Mouse (Mus musculus) adrenal gland, adult (tissue): ENCODE measurements at regions not wholly inside any gene's neighbourhood (a gene's known extent, or its start where the extent isn't known, plus 50 kb on each side); places are given as distances from the start of the nearest gene placed in this dataset.

Source experiments
- DNase-seq, 2 experiments: peaks; one replicate each; pipeline ENCODE4 v3.0.0; 2022 to 2023; ENCODE audit warnings: low spot score in 1 of 2; ENCODE audit not compliant: inconsistent age in 2 of 2

- DNase-seq = no peak
These were observed 148.9 kb downstream of the Bcl11a start for GRCm38 (mm10) chr11:24226755-24227154.

DNA sequence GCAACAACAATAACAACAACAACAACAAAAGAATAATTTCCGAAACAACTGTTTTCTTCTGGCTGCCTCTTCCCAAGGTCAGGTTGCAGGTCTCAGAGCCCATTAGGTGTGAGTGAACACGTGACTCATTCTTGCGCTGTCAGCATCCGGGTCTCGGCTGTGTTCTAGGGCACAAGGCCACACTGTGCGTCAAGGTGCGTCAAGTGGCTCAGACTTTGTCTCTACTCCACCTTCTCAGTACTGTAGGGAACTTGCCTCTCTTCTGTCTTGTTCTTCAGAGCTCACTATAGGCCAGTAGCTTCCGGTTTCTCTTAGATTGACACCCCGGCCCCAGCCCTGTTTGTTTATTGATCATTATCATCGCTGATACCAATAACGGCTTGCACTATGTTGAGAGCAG, 155.5 kb downstream of the Bcl11a start:
- no peak for DNase-seq

DNA sequence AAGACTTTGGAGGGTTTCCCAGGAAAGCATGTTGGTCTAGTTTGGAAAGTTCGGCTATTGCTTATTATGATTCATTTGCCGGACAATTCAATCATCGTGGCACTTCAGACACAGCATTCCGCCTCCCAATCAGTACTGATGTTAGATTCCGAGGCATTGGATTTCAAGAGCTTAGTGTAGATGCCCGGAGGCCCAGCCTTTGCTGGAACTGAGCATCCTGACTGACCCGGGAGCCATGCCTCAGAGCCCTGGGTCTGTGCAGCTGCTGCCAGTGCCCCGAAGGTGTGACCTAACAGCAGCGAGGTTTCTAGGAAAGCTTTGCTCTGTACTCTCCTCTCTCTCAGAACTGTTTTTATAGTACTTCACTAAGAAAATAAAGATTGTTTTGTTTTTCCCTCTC, 156.0 kb downstream of the Bcl11a start:
- DNase-seq = no peak

DNA sequence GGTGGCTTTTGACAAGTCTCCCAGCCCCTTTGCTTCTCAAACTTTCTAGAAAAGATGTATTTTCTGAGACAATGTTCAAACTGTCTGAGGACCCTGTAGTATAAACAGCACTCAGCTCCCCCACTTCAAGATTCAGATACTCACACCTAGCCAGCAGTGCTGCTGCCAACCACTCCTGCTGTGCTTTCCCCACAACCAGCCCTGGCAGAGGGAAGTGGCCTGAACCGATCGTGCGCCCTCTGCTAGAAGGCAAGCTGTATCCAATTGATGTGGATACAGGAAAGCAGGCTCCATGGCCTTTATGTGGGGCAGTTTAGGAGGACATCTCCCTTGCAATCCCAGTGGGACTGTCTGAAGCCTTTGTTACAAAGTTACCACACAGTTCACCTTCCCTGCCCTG, 156.6 kb downstream of the Bcl11a start:
- no peak for DNase-seq

DNA sequence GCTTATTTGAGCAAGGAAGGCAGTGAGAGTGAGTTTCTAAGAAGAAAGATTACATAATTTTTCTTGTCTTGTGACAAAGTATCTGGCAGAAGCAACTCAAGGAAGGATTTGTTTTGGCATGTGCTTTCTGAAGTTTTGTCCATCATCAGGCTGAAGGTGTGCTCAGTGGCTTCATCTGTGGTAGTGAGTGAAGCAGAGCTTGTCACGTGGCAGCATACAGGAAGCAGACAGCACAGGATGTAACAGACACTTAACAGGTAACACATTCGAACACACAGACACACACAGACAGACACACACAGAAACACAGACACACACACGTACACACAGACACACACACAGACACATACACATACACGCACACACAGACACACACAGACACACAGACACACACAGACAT, 157.5 kb downstream of the Bcl11a start:
- DNase-seq = no peak

DNA sequence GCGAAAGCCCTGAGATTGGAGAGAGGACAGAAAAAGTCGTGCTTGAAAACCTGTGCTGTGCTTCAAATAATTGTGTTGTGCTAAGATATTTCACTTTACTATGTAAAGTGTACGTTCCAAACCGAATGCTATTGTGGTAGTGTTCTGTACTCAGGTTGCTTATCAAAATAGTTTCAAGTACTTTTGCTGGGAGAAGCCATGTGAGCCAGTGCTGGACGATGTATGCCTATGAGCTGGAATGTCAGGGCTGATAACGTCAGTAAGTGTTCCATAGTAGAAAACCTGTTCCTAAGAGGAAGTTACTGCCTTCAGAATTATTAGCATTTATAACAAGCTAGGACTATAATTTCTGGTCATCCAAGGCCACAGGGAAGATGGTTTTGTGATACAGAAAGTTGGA, 161.8 kb downstream of the Bcl11a start:
- no peak for DNase-seq

DNA sequence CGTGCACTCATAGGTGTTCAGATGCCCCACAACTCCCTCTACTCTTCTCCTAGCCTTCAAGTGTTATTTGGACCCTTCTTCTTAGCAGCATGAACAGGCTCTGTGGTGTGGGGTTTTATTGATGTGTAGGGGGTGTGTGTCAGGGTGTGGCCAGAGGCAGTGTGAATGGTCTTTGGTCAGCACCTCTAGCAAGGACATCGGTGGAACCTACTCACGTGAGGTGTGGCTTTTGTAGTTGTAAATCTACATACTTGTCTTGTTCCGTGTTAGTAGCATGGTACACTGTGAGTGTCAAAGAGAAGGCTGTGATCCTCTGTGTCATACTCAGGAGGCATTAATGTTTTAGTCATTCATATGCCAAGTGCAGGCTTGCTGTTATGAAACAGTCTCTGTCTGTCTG, 164.2 kb downstream of the Bcl11a start:
- DNase-seq = no peak

- no peak for DNase-seq
These were observed 165.0 kb downstream of the Bcl11a start for GRCm38 (mm10) chr11:24242888-24243287.

DNA sequence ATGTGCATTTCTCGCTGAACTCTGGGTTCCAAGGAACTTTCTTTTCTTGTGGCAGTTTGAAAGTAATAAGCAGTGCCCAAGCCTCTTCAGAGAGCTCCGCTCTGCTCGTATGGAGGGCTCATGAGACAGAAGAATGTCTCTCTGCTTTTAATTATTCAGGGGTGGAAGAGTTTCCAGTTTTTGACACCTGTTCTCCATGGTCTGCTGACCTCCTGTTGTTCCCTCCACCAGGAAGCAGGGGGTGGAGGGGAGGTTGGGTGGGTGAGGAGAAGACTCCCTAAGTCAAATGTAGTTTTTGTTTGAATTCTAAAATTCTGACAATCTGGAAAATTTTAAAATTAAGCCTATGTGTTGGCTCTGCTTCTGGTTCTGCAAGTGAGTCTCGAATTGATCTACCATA, 167.5 kb downstream of the Bcl11a start:
- no peak for DNase-seq

DNA sequence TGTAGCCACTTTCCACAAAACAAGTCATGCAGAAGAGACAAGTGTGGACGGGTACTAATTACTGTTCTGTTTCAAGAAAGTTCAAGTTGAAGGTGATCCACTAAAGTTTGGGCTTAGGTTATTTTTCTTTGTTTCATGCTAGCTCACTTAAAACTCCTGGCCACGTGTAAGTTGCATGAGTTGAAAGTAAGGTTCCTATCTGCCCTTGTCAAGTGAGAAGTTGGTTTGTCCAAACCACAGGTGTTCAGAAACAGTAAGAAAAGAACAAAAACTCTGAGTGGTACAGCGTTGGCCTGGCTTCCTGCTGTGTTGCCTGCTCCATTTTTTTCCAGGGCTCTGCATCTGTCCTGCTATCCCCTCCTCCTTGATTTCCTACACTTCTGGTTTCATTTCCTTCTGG, 168.5 kb downstream of the Bcl11a start:
- no peak for DNase-seq

DNA sequence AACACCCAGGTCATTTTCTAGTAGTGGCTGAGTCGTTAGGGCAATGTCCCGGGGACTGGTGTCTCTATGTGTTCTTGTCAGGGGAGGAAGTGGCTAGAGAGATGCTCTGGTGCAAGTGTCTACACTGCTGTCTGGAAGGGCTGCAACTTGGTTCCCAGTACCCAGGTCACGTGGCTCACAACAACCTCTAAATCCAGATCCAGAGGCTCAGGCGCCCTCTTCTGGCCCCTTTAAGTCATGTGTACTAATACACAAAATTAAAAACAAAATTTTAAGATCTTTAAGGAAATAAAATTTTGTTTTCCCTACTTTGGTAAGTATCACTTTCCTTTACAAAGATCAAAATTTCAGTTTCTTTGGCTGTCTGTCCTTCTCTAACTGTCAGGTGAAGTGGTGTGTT, 169.4 kb downstream of the Bcl11a start:
- DNase-seq = no peak

- DNase-seq = no peak
These were observed 173.7 kb downstream of the Bcl11a start for GRCm38 (mm10) chr11:24251516-24251915.

DNA sequence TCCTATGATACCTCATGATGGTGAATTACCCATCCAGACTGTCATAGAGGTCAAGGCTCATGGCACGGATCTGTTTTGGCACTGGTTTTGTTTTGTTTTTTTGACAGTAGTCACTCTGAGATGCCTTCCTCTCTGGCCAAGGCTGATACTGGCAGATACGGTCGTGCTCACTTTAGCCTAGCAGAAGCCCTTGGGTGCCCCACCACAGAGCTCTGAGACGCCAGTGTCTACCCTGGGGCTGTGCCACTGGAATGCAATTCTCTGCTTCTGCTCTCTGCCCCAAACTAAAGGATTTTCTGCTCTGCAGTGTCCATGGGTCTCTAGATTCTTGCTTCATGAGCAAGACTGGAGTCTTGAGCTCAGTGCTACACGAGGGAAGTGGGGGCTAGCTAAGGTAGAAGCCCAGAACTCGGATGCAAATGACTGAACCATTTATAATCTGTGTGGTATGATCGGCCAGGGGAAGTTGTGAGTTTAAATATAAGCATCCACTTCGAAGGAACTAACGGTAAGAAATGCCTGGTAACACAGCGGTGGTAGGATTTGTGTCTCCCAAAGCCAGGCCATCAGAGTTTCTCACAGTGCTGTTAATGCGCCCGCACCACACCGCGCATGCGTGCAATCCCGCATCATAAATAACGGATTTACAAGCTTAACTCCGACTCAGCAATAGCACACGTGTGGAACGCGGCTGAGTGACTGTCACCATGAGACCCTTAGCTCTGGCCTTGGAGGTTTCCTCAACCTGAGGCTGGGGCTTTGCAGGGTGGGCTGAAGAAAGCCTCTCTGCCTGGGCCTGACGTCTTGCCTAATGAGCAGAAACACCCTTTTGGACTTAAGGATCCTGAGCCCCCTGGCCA, 177.6 kb downstream of the Bcl11a start:
- no peak for DNase-seq

DNA sequence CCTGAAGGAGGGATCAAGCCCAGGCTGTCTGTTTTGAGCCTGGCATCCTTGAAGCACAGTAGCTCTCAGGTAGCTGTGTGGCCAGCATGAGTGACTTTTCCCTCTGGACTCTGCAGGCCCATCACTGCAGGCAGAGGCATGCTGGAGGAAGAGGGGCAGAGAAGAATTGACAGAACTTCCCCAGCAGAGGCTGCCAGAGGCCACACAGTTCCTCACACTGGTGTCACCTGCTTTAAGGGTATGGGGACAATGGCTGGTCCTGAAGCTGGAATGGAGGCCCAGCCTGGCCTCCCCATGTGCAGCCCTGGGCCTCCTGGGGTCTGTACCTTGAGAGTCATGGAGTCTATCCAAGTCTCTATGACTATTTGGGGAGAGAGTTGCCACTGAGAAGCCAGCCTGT, 179.9 kb downstream of the Bcl11a start:
- DNase-seq = no peak

- DNase-seq = no peak
These were observed 180.5 kb downstream of the Bcl11a start for GRCm38 (mm10) chr11:24258340-24258739.

- no peak for DNase-seq
These were observed 181.8 kb downstream of the Bcl11a start for GRCm38 (mm10) chr11:24259668-24260067.

GRCm38 (mm10) chr11:24269046-24269445, 191.2 kb downstream of the Bcl11a start:
- DNase-seq = no peak

DNA sequence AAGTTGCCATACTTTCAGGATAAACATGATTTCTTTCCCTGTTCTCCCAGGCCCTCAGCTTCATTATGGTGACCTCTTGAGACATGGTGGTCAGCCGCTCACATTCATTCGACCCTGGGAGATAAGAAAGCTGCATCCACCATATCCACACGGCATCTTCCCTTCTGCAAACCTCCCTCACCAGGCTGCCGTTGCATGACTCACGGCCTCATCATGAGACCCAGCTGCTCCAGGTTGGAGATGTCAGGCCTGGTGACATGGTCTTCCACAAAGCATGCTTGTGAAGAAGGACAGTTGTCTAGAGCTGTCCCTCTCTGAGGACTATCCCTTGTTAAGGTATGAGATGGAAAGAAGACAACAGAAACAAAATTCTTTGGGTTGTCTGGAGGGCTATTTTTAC, 203.8 kb downstream of the Bcl11a start:
- DNase-seq = no peak

GRCm38 (mm10) chr11:24282556-24282955, 204.7 kb downstream of the Bcl11a start:
- DNase-seq = no peak

DNA sequence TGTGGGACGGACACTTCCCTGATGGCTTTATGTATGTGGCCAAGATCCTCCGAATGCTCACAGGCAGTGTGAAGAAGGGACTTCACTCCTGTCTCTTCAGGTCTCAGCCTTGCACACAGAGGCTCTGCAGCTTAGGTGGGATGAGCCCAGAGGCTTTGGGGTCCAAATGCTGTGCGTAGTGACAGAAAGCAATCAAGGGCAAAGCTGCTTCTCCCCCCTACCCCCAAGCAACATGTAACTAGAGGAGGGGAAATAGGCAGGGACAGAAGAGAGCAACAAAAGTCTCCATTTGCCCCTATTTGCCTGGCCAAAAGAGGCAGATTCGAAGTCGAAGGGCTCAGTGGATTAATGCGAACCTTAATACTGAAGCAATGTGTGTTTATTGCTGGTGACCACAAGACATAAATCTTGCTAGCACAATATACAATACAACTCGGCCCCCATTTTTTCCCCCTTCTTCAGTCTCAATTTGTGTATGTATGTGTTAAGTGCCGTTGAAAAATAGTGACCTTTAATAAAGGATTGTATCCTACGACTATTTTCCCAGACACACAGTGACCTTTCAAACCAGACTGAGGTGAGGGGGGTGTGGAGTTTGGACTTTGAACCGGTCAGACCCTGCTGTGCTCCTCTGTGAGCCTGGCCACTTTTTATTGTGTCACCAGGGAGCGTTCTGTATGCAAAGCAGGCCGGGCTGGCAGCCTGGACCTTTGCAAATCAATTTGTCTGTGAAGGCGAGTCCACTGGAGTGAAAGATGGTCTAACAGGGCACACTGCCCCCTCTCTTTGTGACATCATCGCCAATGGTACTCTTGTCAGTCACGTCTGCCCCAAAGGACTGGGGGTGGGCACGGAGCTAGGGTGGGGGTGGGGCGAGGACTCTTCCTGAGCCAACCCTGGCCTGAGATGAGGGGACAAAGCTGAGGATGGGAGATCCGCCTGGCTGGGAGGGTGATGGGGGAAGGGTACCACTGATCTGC, 208.6 kb downstream of the Bcl11a start:
- no peak for DNase-seq

GRCm38 (mm10) chr11:24293209-24293608, 215.4 kb downstream of the Bcl11a start:
- no peak for DNase-seq
